Mouse (Mus musculus): Measurements from ENCODE around the gene Sult2b1.

DNA sequence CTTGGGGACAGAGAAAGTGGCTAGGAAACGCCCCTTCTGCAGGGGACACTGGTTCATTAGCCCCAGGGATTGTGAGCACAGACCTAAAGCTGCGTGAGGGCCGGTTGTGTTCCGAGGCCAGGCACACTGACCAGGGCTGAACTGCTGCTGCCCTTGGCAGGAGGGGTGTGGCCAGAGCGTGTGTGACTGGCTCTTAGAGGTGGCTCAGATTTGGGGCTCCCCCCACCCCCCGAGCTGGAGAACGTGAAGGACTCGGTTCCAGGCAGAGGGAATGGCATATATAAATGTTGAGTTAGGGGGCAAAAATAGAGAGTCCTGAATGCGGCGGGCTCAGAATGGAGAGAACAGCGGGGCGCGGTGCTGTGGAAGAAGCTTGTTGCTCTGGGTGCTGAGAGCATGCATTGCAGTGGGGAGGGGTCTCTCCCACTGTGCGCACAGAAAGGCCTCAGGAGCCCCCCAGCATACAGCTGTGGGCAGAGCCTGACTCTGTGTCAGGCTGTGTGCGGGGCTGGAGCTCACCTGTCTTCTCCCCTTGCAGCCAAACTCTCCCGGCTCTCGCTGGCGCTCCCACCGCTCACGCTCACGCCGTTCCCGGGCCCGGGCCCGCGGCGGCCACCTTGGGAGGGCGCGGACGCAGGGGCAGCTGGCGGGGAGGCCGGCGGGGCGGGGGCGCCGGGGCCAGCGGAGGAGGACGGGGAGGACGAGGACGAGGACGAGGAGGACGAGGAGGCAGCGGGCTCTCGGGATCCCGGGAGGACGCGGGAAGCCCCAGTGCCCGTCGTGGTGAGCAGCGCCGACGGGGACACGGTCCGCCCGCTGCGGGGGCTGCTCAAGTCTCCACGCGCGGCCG is 13.4 kb upstream of the Sult2b1 start:
- TF ChIP-seq CTCF (IDR thresholded peaks at IDR 0.05; ENCODE audit: low read depth, low read length) (no peak), POLR2A (IDR thresholded peaks at IDR 0.05; ENCODE audit: extremely low read depth, insufficient read depth, low read length) (no peak)

Data from liver, adult 2 months (tissue).